Mouse (Mus musculus) splenic B cell, adult 2 months (primary cell): ENCODE data around the gene Gm49387.

ENCODE experiments used
- DNase-seq: peaks from one replicate; pipeline ENCODE4 v3.0.0-alpha.2; 2011; ENCODE audit warnings: low read depth, low spot score
- H3K27me3 ChIP-seq: 2 replicates; pipeline ENCODE4 v1.6.1; 2012; ENCODE audit warnings: mild to moderate bottlenecking, low read length, moderate library complexity, mixed read lengths; ENCODE audit not compliant: control insufficient read depth, poor library complexity, insufficient read depth, severe bottlenecking
- H3K36me3 ChIP-seq: 2 replicates; pipeline ENCODE4 v1.6.1; 2012; ENCODE audit warnings: mild to moderate bottlenecking, low read length, moderate library complexity, mixed read lengths; ENCODE audit not compliant: control insufficient read depth, poor library complexity, insufficient read depth, severe bottlenecking

Gene Gm49387

GRCm38 (mm10) chr14:31654816-31655215, 14.1 kb upstream of the Gm49387 start:
- no peaks in the 10 kb centered on the region for H3K27me3 ChIP-seq
- DNase-seq = no peak
- H3K36me3 ChIP-seq = no peaks in the 10 kb centered on the region

GRCm38 (mm10) chr14:31653101-31653875, 12.6 kb upstream of the Gm49387 start:
- DNase-seq = no peak
- no peaks in the 10 kb centered on the region for H3K27me3 ChIP-seq
- no peaks in the 10 kb centered on the region for H3K36me3 ChIP-seq

DNA sequence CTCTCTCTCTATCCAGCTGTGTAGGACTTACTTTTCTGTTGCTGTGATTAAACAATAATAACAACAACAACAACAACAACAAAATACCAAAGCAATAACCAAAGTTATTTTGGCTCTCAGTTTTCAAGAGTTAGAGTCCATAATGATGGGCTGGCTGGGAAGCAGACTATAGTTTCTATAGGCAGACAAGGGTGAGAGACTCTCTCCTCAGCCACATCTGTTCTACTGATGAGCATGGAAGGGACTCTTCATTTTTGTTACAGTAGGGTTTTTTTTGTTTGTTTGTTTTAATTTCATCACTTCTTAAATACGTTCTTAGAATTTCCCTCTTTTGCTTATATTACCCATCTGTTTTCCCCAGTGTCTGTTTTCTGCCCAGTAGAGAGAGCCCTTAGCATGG, 11.9 kb upstream of the Gm49387 start:
- no peaks in the 10 kb centered on the region for H3K27me3 ChIP-seq
- DNase-seq = no peak
- no peaks in the 10 kb centered on the region for H3K36me3 ChIP-seq

DNA sequence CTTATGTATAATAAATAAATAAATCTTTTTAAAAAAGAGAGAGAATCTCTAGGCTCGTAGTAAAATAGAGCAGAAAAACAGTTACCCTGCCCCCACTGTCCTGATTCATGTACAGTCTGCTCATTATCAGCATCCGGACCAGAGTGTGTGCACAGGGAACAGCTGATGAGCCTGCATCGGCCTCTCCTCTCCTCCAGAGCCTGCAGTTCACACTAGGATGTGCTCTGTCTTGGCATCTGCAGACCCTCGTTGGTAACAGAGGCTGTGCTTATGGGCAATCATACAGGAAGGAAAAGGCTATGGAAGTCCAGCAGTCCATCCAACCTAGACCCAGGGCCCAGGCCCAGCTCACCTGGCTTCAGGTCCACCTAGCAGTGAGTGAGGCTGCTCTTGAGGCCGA, 11.4 kb upstream of the Gm49387 start:
- no peaks in the 10 kb centered on the region for H3K27me3 ChIP-seq
- H3K36me3 ChIP-seq = no peaks in the 10 kb centered on the region
- DNase-seq = no peak

GRCm38 (mm10) chr14:31651206-31651605, 10.5 kb upstream of the Gm49387 start:
- H3K27me3 ChIP-seq = no peaks in the 10 kb centered on the region
- H3K36me3 ChIP-seq = no peaks in the 10 kb centered on the region
- no peak for DNase-seq

DNA sequence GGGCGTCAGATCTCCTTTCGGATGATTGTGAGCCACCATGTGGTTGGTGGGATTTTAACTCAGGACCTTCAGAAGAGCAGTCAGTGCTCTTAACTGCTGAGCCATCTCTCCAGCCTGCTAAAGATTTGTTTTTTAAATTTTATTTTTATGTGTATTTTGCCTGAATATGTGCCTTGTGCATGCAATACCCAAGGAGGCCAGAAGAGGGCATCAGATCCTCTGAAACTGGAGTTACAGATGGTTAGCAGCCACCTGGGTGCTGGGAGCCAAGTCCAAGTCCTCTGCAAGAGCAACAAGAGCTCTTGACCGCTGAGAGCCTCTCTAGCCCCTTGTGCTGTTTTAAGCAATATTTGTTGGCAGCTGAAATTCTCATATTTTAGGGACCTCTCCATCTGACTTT, 9.7 kb upstream of the Gm49387 start:
- Histone ChIP-seq H3K27me3 (no peaks in the 10 kb centered on the region), H3K36me3 (no peaks in the 10 kb centered on the region)
- DNase-seq = no peak

DNA sequence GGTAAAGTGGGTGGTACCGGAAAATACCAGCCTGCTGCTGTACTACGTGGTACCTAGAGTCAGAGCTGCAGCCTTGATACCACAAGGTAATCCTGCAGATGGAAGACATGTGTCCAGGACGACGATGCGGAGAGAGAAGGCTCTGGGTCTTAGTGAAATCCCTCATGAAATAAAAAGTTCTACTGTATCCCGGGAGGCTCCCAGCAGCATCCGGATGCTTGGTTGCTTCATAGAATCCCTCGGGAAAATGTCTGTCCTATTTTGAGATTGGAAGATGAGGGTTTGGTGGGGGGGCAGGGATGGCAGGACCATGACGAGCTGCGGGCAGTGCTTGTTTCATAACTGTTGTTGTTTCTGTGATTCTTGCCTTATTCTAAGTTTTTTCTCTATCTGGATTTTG, 7.3 kb upstream of the Gm49387 start:
- Histone ChIP-seq H3K27me3 (no peaks in the 10 kb centered on the region), H3K36me3 (no peaks in the 10 kb centered on the region)
- DNase-seq = no peak

DNA sequence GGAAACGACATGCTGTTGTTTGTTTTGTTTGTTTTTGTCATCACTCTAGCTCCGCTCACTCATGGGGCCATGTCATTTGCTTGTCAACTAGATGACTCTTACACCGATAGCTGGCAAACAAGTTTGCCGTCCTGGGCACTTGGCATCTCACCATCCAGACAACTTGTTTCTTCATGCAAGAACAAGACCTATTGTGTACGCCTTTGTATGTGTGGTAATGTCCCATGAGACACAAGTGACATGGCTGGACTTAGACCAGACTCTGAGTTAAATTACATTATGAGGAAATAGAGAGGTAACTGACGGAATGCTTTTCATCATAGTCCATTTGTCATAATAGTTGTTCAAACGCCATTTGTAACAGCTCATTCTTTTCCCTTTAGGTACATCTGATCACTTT, 5.2 kb upstream of the Gm49387 start:
- Histone ChIP-seq H3K27me3 (no peaks in the 10 kb centered on the region), H3K36me3 (no peaks in the 10 kb centered on the region)
- DNase-seq = no peak

- no peaks in the 10 kb centered on the region for H3K27me3 ChIP-seq
- peak; percentile 47 for DNase-seq
- no peaks in the 10 kb centered on the region for H3K36me3 ChIP-seq
Observed at GRCm38 (mm10) chr14:31644931-31645547, 4.4 kb upstream of the Gm49387 start.

DNA sequence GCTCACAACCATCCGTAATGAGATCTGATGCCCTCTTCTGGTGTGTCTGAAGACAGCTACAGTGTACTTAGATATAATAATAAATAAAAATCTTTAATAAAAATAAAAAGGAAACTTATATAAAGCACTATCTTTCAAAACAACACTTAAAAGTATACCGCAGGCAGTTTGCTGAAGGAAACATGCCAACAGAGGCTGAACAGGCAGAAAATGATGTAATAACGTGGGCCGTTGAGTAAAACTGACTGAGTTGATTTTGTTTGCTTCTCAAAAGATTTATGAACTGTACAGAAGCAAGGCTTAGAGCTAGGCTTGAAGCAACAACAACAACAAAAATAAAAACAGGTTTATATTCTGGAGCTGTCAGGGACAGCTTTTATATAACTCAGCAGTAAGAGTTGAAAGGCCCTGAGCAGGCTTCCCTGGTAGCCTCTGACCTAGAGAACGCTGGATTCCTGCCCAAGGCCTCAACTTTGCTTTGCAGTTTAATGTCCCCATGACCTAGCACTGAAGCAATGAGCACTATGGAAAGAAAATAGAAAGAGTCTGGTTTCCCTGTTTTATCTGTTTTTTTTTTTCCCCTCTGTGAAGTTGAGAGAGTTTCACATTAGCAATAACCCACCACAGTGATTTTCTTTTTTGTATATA, 3.6 kb upstream of the Gm49387 start:
- H3K36me3 ChIP-seq = no peaks in the 10 kb centered on the region
- H3K27me3 ChIP-seq = no peaks in the 10 kb centered on the region
- DNase-seq = no peak

DNA sequence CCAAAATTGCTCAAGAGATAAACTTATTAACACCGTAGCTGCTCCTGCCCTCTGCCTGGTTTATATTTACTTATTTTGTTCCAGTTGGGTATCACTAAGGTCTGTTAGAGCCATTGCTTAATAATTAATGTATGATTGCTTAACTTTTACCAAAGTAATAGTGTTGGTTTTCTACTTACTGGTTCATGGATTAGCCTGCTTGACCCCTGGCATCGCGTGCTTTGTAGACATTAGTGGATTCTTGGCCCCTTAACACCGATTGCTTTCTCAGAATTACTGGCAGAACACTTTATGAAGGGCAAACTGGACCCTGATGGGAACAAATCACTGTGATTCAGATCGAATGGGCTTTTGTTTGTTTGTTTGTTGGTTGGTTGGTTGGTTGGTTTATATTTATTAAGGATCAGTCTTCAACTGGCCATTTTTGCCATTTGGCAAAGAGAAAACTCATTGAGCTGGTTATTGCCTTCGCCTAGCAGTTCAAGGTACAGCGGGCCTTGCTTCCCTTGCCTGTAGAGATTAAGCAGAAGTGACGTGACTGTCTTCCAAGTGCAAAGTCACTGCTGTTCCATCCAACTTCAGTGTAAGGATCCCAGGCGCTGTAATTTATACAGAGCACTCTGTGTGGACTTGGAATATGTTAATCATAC, 953 bp upstream of the Gm49387 start:
- no peak for DNase-seq
- no peaks in the 10 kb centered on the region for H3K36me3 ChIP-seq
- no peaks in the 10 kb centered on the region for H3K27me3 ChIP-seq

GRCm38 (mm10) chr14:31640890-31641505, 320 bp upstream of the Gm49387 start, which contains the start of the genes Btd and Hacl1:
Gene Btd (plus strand): TSS chr14:31641028.
Gene Hacl1 (minus strand): TSS chr14:31641286.
- H3K36me3 ChIP-seq = no peaks in the 10 kb centered on the region
- peak; percentile 95 for DNase-seq
- no peaks in the 10 kb centered on the region for H3K27me3 ChIP-seq

GRCm38 (mm10) chr14:31630677-31631076, 10.0 kb downstream of the Gm49387 start:
- no peak for DNase-seq
- H3K36me3 ChIP-seq = 0 out of 2 replicates have a peak, but pooled peaks cover 2% of the 10 kb centered on the region
- no peaks in the 10 kb centered on the region for H3K27me3 ChIP-seq

DNA sequence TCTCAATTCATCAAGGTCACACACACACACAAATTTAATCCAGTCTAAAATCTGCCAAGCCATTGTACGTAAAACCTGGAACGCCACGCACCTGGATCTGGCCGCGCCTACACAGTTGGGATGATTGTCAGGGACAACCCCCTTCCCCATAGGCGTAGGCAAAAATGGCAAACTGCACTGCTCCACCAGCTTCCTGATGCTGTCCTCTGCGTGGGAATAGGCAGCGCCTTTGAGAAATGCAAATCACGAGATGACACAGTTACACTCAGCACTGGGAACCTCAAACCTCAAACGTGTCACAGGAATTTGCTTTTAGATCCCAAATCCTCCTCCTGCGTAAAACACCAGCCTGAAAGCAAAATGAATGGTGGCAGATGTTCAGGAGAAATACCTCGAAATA, 17.9 kb downstream of the Gm49387 start:
- Histone ChIP-seq H3K36me3 (peaks cover 2% of the 10 kb centered on the region; the same call in 1 of the 2 replicates), H3K27me3 (no peaks in the 10 kb centered on the region)
- no peak for DNase-seq
